ENCODE assay signal across 9 mouse cellular contexts in genomic region chr19:29803946-29804345, GRCm38 (mm10). TPM values are rescaled to one million over a fixed set of nuclear protein-coding genes. Genes with fewer than 3 reads are reported as not detected.
A peak's percentile ranks its signal among the peaks of the same experiment; 100 is the strongest.
DNase-seq lines count a peak whose midpoint lies in the region; ATAC-seq lines count a peak whose summit lies in the region.
"Had no signal": no experiment of that assay in that cellular context is flagged by ENCODE, and none has a peak within 500 bp of the region (broad histone marks: within the 10 kb centered on the region; RNA-seq: fewer than 3 reads in every experiment).

No protein-coding gene starts in this region.

- no peak overlapping the region for H3K27ac ChIP-seq in neural tube, embryonic 11.5 days (ENCODE audit: low read depth, low read length)
- H3K27ac ChIP-seq in liver, embryonic 12.5 days = no peak overlapping the region

- peaks cover 5% of the 10 kb centered on the region for H3K4me1 ChIP-seq in neural tube, embryonic 11.5 days (ENCODE audit: control insufficient read depth, insufficient read depth, low read length)
- H3K4me1 ChIP-seq in liver, embryonic 12.5 days = peaks cover 20% of the 10 kb centered on the region

- peak; percentile 5 for DNase-seq in embryo, embryonic 10.5 days (ENCODE audit: low spot score)
- DNase-seq in embryo, embryonic 9.5 days (ENCODE audit: extremely low spot score) = no peak
- no peak for DNase-seq in neural tube, embryonic 11.5 days (ENCODE audit: low spot score)
- no peak for DNase-seq in neural tube, embryonic 10.5 days (ENCODE audit: extremely low spot score, low spot score)
- DNase-seq in cerebellum, postnatal 36 days = no peak
- DNase-seq in gastrocnemius, postnatal 4 days (ENCODE audit: low spot score in 2 of 2) = no peak
- DNase-seq in gastrocnemius, postnatal 36 days = no peak
- DNase-seq: adrenal gland, postnatal 14 days had no signal

- peak overlapping the region; percentile 28 for H3K4me2 ChIP-seq in neural tube, embryonic 11.5 days (ENCODE audit: low read depth)
- peak overlapping the region; percentile 98 for H3K4me2 ChIP-seq in liver, embryonic 12.5 days

- H3K9me3 ChIP-seq in neural tube, embryonic 11.5 days (ENCODE audit: control insufficient read depth, low read length) = no peaks in the 10 kb centered on the region
- no peaks in the 10 kb centered on the region for H3K9me3 ChIP-seq in liver, embryonic 12.5 days (replicated peaks)

- H3K9ac ChIP-seq in neural tube, embryonic 11.5 days (ENCODE audit: low read length) = no peak overlapping the region
- no peak overlapping the region for H3K9ac ChIP-seq in liver, embryonic 12.5 days

- peak overlapping the region; percentile 16; the same call in 1 of the 2 replicates for H3K4me3 ChIP-seq in neural tube, embryonic 11.5 days (ENCODE audit: low read depth, low read length)
- peak overlapping the region; percentile 33 for H3K4me3 ChIP-seq in liver, embryonic 12.5 days

- 61% methylated on average over 3 of the region's 3 CpGs for WGBS in neural tube, embryonic 11.5 days
- WGBS in liver, embryonic 12.5 days (ENCODE audit: insufficient replicate concordance) = 44% methylated on average over 3 of the region's 3 CpGs

- H3K27me3 ChIP-seq in neural tube, embryonic 11.5 days (ENCODE audit: control insufficient read depth, insufficient read depth, low read length) = no peaks in the 10 kb centered on the region
- H3K27me3 ChIP-seq in liver, embryonic 12.5 days (replicated peaks) = no peaks in the 10 kb centered on the region

- no peak for ATAC-seq in neural tube, embryonic 11.5 days (ENCODE audit: insufficient read depth, low FRiP score, low TSS enrichment)
- ATAC-seq in liver, embryonic 12.5 days = no peak

- H3K36me3 ChIP-seq in neural tube, embryonic 11.5 days (ENCODE audit: control insufficient read depth, insufficient read depth, low read length) = no peaks in the 10 kb centered on the region
- H3K36me3 ChIP-seq in liver, embryonic 12.5 days = peaks cover 7% of the 10 kb centered on the region

- intact Hi-C loops in gastrocnemius, postnatal 36 days (cut with DNase I) = no loop called here

RNA-seq across cellular contexts. Expression of gene 9930021J03Rik, which starts 1.8 kb away (rescaled TPM):
- 6.9 and 8.6 TPM in 2 replicates for polyA plus RNA-seq in neural tube, embryonic 11.5 days (2014; fragmentation: Nextera tagmentation; extraction: Ambion mirVana)
- 2.2 and 2.4 TPM in 2 replicates for polyA plus RNA-seq in liver, embryonic 12.5 days (2016; fragmentation: Nextera tagmentation; extraction: Ambion mirVana)
- 10 to 100 TPM; 19.2 to 22.3 TPM for total RNA-seq in gastrocnemius, postnatal 4 days (2021)
- total RNA-seq in gastrocnemius, postnatal 36 days (2021) = 10 to 100 TPM in 1 of 2 experiments, 1 to 10 TPM in 1; 9.6 to 11.0 TPM

RNA-seq across cellular contexts. Expression of gene Ranbp6, which starts 8.8 kb away (rescaled TPM):
- 44.6 and 44.7 TPM in 2 replicates for polyA plus RNA-seq in neural tube, embryonic 11.5 days (2014; fragmentation: Nextera tagmentation; extraction: Ambion mirVana)
- polyA plus RNA-seq in liver, embryonic 12.5 days (2016; fragmentation: Nextera tagmentation; extraction: Ambion mirVana) = 9.7 and 9.9 TPM in 2 replicates
- 10 to 100 TPM; 10.2 to 12.4 TPM for total RNA-seq in gastrocnemius, postnatal 4 days (2021)
- 1 to 10 TPM; 7.4 to 9.3 TPM for total RNA-seq in gastrocnemius, postnatal 36 days (2021)
